Mouse (Mus musculus) olfactory bulb, adult 2 months (tissue): ENCODE results near the gene Slc22a3.

Experiments used
- CTCF ChIP-seq: fragments of 200-500 bp; IDR thresholded peaks from 2 replicates; pipeline ENCODE4 v1.5.1; 2012; ENCODE audit warnings: low read depth, mild to moderate bottlenecking, low read length, moderate library complexity; ENCODE audit not compliant: insufficient read depth
- POLR2A ChIP-seq: fragments of 200-500 bp; IDR thresholded peaks from 2 replicates; pipeline ENCODE4 v1.6.1; 2012; ENCODE audit warnings: mild to moderate bottlenecking, low read depth, low read length, moderate library complexity; ENCODE audit not compliant: insufficient read depth

DNA sequence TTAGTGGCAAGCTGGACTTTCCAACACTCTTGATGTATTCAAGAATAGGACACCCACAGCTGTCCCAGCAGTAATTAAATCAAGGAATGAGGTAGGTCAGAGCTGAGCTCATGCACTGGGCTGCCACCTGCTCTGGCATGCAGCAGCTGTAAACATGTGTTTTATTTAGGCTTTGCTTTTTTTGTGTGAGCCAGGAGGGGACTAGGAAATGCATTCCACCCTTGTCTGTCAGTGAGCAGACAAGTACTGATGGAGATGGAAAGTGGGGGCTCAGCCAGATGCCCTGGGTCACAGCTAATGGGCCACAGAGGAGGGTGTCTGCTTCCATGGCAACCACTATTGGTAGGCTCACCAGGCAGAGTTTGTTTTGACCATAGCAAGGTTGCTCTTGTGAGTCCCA, 79.1 kb downstream of the Slc22a3 start:
- TF ChIP-seq CTCF, result no peak
- TF ChIP-seq POLR2A, result no peak
